Mouse (Mus musculus): ENCODE data around the gene Ctnnd2. TPM values are rescaled to one million over a fixed set of nuclear protein-coding genes. Genes with fewer than 3 reads are reported as not detected.

The Ctnnd2 gene
- total RNA-seq, 2 experiments from 2014 or later: not detected

- DNase-seq: no peak
- intact Hi-C loops (cut with DNase I): no loop called here
Observed at GRCm38 (mm10) chr15:30471280-30471966, 299.0 kb downstream of the Ctnnd2 start.

GRCm38 (mm10) chr15:30480676-30481075 lies 308.3 kb downstream of the Ctnnd2 start:
- no peak for DNase-seq
- intact Hi-C loops (cut with DNase I): no loop called here

GRCm38 (mm10) chr15:30506476-30506875 lies 334.1 kb downstream of the Ctnnd2 start:
- intact Hi-C loops (cut with DNase I): no loop called here
- no peak for DNase-seq

GRCm38 (mm10) chr15:30512467-30512866 lies 340.1 kb downstream of the Ctnnd2 start:
- intact Hi-C loops (cut with DNase I): no loop called here
- DNase-seq: no peak

GRCm38 (mm10) chr15:30513122-30513521 lies 340.7 kb downstream of the Ctnnd2 start:
- intact Hi-C loops (cut with DNase I): no loop called here
- no peak for DNase-seq

GRCm38 (mm10) chr15:30515425-30515824 lies 343.0 kb downstream of the Ctnnd2 start:
- no peak for DNase-seq
- intact Hi-C loops (cut with DNase I): no loop called here

- intact Hi-C loops (cut with DNase I): no loop called here
- no peak for DNase-seq
Observed at GRCm38 (mm10) chr15:30541459-30541858, 369.1 kb downstream of the Ctnnd2 start.

GRCm38 (mm10) chr15:30548263-30548662 lies 375.9 kb downstream of the Ctnnd2 start:
- intact Hi-C loops (cut with DNase I): no loop called here

GRCm38 (mm10) chr15:30550956-30551355 lies 378.6 kb downstream of the Ctnnd2 start:
- intact Hi-C loops (cut with DNase I): no loop called here

More at GRCm38 (mm10) chr15:30548263-30548662, 375.9 kb downstream of the Ctnnd2 start:
- DNase-seq: no peak

GRCm38 (mm10) chr15:30553910-30554406 lies 381.6 kb downstream of the Ctnnd2 start:
- no peak for DNase-seq
- intact Hi-C loops (cut with DNase I): no loop called here

More at GRCm38 (mm10) chr15:30550956-30551355, 378.6 kb downstream of the Ctnnd2 start:
- DNase-seq: no peak

GRCm38 (mm10) chr15:30555787-30556186 lies 383.4 kb downstream of the Ctnnd2 start:
- intact Hi-C loops (cut with DNase I): no loop called here
- DNase-seq: no peak

GRCm38 (mm10) chr15:30562375-30562774 lies 390.0 kb downstream of the Ctnnd2 start:
- DNase-seq: no peak
- intact Hi-C loops (cut with DNase I): no loop called here

GRCm38 (mm10) chr15:30564594-30564993 lies 392.2 kb downstream of the Ctnnd2 start:
- intact Hi-C loops (cut with DNase I): no loop called here
- DNase-seq: no peak

GRCm38 (mm10) chr15:30570254-30570800 lies 397.9 kb downstream of the Ctnnd2 start:
- intact Hi-C loops (cut with DNase I): no loop called here
- no peak for DNase-seq

- no peak for DNase-seq
- intact Hi-C loops (cut with DNase I): no loop called here
Observed at GRCm38 (mm10) chr15:30587446-30587845, 415.1 kb downstream of the Ctnnd2 start.

- intact Hi-C loops (cut with DNase I): no loop called here
- DNase-seq: no peak
Observed at GRCm38 (mm10) chr15:30590865-30591264, 418.5 kb downstream of the Ctnnd2 start.

GRCm38 (mm10) chr15:30595507-30595906 lies 423.1 kb downstream of the Ctnnd2 start:
- DNase-seq: no peak
- intact Hi-C loops (cut with DNase I): no loop called here

- intact Hi-C loops (cut with DNase I): no loop called here
- no peak for DNase-seq
Observed at GRCm38 (mm10) chr15:30610613-30611012, 438.2 kb downstream of the Ctnnd2 start.

- DNase-seq: no peak
- intact Hi-C loops (cut with DNase I): no loop called here
Observed at GRCm38 (mm10) chr15:30615451-30615850, 443.1 kb downstream of the Ctnnd2 start.

GRCm38 (mm10) chr15:30616861-30617260 lies 444.5 kb downstream of the Ctnnd2 start:
- intact Hi-C loops (cut with DNase I): no loop called here
- no peak for DNase-seq

- intact Hi-C loops (cut with DNase I): no loop called here
- no peak for DNase-seq
Observed at GRCm38 (mm10) chr15:30617932-30618331, 445.5 kb downstream of the Ctnnd2 start.

- DNase-seq: no peak
- intact Hi-C loops (cut with DNase I): no loop called here
Observed at GRCm38 (mm10) chr15:30628524-30628923, 456.1 kb downstream of the Ctnnd2 start.

All from gastrocnemius, postnatal 36 days (tissue).